Mouse (Mus musculus) bone marrow, adult 2 months (tissue): ENCODE data around the gene Slc10a6.

ENCODE experiments used
- CTCF ChIP-seq: fragments of 200-500 bp; IDR thresholded peaks from 2 replicates; pipeline ENCODE4 v1.5.1; 2011; ENCODE audit warnings: low read length, control low read depth; ENCODE audit not compliant: control insufficient read depth, insufficient read depth
- POLR2A ChIP-seq: fragments of 200-500 bp; IDR thresholded peaks from 2 replicates; pipeline ENCODE4 v1.6.1; 2011; ENCODE audit warnings: low read depth, mild to moderate bottlenecking, control low read depth, low read length, borderline replicate concordance; ENCODE audit not compliant: control insufficient read depth

DNA sequence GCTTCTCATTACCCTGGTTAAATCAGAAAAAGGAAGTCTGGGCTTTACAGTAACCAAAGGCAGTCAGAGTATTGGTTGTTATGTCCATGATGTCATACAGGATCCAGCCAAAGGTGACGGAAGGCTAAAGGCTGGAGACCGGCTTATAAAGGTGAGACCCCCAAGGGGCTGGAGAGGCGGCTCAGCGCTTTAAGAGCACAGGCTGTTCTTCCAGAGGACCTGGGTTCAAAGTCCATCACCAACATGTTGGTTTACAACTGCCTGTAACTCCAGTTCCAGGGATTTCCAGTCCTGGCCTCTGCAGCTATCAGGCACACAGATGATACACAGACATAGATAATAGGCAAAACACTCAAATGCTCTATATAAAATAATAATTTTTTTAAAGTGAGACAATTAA, 61.2 kb downstream of the Slc10a6 start:
- TF ChIP-seq POLR2A: no peak
- no peak for TF ChIP-seq CTCF
